Mouse (Mus musculus) hindbrain, embryonic 11.5 days (tissue): ENCODE results near the gene Slc38a4. TPM values are rescaled to one million over a fixed set of nuclear protein-coding genes. Genes with fewer than 3 reads are reported as not detected.

Experiments used
- ATAC-seq: fragments of 200-750 bp; cut with Nextera tagmentation; 2 replicates; pipeline ENCODE4 v1.8.0; 2017; ENCODE audit warnings: mild to moderate bottlenecking, moderate TSS enrichment, moderate library complexity; ENCODE audit not compliant: low FRiP score
- DNase-seq: peaks from one replicate; pipeline ENCODE4 v3.0.0-alpha.2; 2015; ENCODE audit warnings: low spot score
- H3K27ac ChIP-seq: fragments of 300-500 bp; sonication (generic); 2 replicates; pipeline ENCODE4 v1.5.1; 2014; ENCODE audit warnings: mild to moderate bottlenecking, low read depth, low read length
- H3K27me3 ChIP-seq: fragments of 300-500 bp; sonication (generic); 2 replicates; pipeline ENCODE4 v1.6.1; 2014; ENCODE audit warnings: mild to moderate bottlenecking, low read length, moderate library complexity, mixed read lengths; ENCODE audit not compliant: control insufficient read depth, insufficient read depth
- H3K36me3 ChIP-seq: fragments of 300-500 bp; sonication (generic); 2 replicates; pipeline ENCODE4 v1.6.1; 2014; ENCODE audit warnings: mild to moderate bottlenecking, low read length, moderate library complexity, mixed read lengths; ENCODE audit not compliant: control insufficient read depth, insufficient read depth
- H3K4me1 ChIP-seq: fragments of 300-500 bp; sonication (generic); replicated peaks from 2 replicates; pipeline ENCODE4 v1.6.1; 2014; ENCODE audit warnings: low read length, mixed read lengths; ENCODE audit not compliant: control insufficient read depth, insufficient read depth
- H3K4me2 ChIP-seq: fragments of 300-500 bp; sonication (generic); replicated peaks from 2 replicates; pipeline ENCODE4 v1.6.1; 2014; ENCODE audit warnings: mild to moderate bottlenecking, low read depth, low read length
- H3K4me3 ChIP-seq: fragments of 300-500 bp; sonication (generic); 2 replicates; pipeline ENCODE4 v1.5.1; 2014; ENCODE audit warnings: low read depth, low read length
- H3K9ac ChIP-seq: fragments of 300-500 bp; sonication (generic); 2 replicates; pipeline ENCODE4 v1.6.1; 2014; ENCODE audit warnings: low read depth, low read length
- H3K9me3 ChIP-seq: fragments of 300-500 bp; sonication (generic); 2 replicates; pipeline ENCODE4 v1.6.1; 2016; ENCODE audit warnings: low read length; ENCODE audit not compliant: control insufficient read depth
- WGBS: fragments of 180-500 bp; shearing (Covaris S2); extraction: QIAGEN DNeasy Blood & Tissue Kit; methylation state at CpG from one replicate; pipeline ENCODE4 v1.1.7; 2014; 5-methylcytosine and 5-hydroxymethylcytosine counted together
- polyA plus RNA-seq: library from polyadenylated mRNA; unstranded; fragments of >200 nt; fragmentation: Nextera tagmentation; extraction: Ambion mirVana; gene quantifications from 2 replicates; pipeline ENCODE4 v1.2.1, GENCODE M21; 2014

Gene Slc38a4
- 36.3 and 39.7 TPM in 2 replicates for polyA plus RNA-seq

- Histone ChIP-seq H3K4me3 (peak within 1 kb of the TSS; percentile 33), H3K4me2 (peak within 1 kb of the TSS; percentile 54), H3K4me1 (no peaks in the 10 kb centered on the region), H3K27ac (no peak within 1 kb of the TSS), H3K9ac (peak within 1 kb of the TSS; percentile 31; the same call in 1 of the 2 replicates), H3K9me3 (no peaks in the 10 kb centered on the region), H3K27me3 (no peaks in the 10 kb centered on the region), H3K36me3 (no peaks in the 10 kb centered on the region)
- peak; percentile 39 for DNase-seq
- ATAC-seq = no peak
- 41% methylated on average over 9 of the region's 9 CpGs for WGBS
Observed at GRCm38 (mm10) chr15:97055794-97056193, at the start of gene Slc38a4. Gene Slc38a4 (minus strand): TSS chr15:97055956.

GRCm38 (mm10) chr15:97104889-97105391 is 49.2 kb upstream of the Slc38a4 start:
- DNase-seq = no peak
- H3K9me3 ChIP-seq = no peaks in the 10 kb centered on the region
- H3K9ac ChIP-seq = no peak overlapping the region
- no peak overlapping the region for H3K27ac ChIP-seq
- H3K4me1 ChIP-seq = no peaks in the 10 kb centered on the region
- H3K4me2 ChIP-seq = no peak overlapping the region
- no peaks in the 10 kb centered on the region for H3K27me3 ChIP-seq
- 77% methylated on average over 3 of the region's 3 CpGs for WGBS
- ATAC-seq = no peak
- H3K4me3 ChIP-seq = no peak overlapping the region
- H3K36me3 ChIP-seq = no peaks in the 10 kb centered on the region

- Histone ChIP-seq H3K4me1 (no peaks in the 10 kb centered on the region), H3K9me3 (no peaks in the 10 kb centered on the region), H3K4me3 (no peak overlapping the region), H3K9ac (no peak overlapping the region), H3K27me3 (no peaks in the 10 kb centered on the region), H3K4me2 (no peak overlapping the region), H3K36me3 (no peaks in the 10 kb centered on the region), H3K27ac (no peak overlapping the region)
- ATAC-seq (no peak), DNase-seq (no peak)
- WGBS = 94% methylated on average over 3 of the region's 3 CpGs
Observed at GRCm38 (mm10) chr15:97104048-97104447, 48.3 kb upstream of the Slc38a4 start.

GRCm38 (mm10) chr15:97102811-97103210 is 47.1 kb upstream of the Slc38a4 start:
- no peaks in the 10 kb centered on the region for H3K36me3 ChIP-seq
- H3K9ac ChIP-seq = no peak overlapping the region
- H3K9me3 ChIP-seq = no peaks in the 10 kb centered on the region
- no peaks in the 10 kb centered on the region for H3K4me1 ChIP-seq
- H3K27ac ChIP-seq = no peak overlapping the region
- H3K27me3 ChIP-seq = no peaks in the 10 kb centered on the region
- ATAC-seq (no peak), DNase-seq (no peak)
- H3K4me3 ChIP-seq = no peak overlapping the region
- WGBS = 74% methylated on average over 10 of the region's 10 CpGs
- H3K4me2 ChIP-seq = no peak overlapping the region

- Histone ChIP-seq H3K4me1 (no peaks in the 10 kb centered on the region), H3K4me2 (no peak overlapping the region), H3K27me3 (no peaks in the 10 kb centered on the region), H3K36me3 (no peaks in the 10 kb centered on the region), H3K9ac (no peak overlapping the region), H3K27ac (no peak overlapping the region), H3K4me3 (no peak overlapping the region), H3K9me3 (no peaks in the 10 kb centered on the region)
- no peak for ATAC-seq
- 96% methylated on average over 5 of the region's 5 CpGs for WGBS
- DNase-seq = no peak
Observed at GRCm38 (mm10) chr15:97102181-97102580, 46.4 kb upstream of the Slc38a4 start.

GRCm38 (mm10) chr15:97099101-97099500 is 43.3 kb upstream of the Slc38a4 start:
- H3K27ac ChIP-seq = no peak overlapping the region
- H3K27me3 ChIP-seq = no peaks in the 10 kb centered on the region
- no peak overlapping the region for H3K4me3 ChIP-seq
- H3K9me3 ChIP-seq = no peaks in the 10 kb centered on the region
- no peak for DNase-seq
- H3K36me3 ChIP-seq = no peaks in the 10 kb centered on the region
- WGBS = 93% methylated on average over 10 of the region's 10 CpGs
- no peak overlapping the region for H3K9ac ChIP-seq
- no peak for ATAC-seq
- no peak overlapping the region for H3K4me2 ChIP-seq
- H3K4me1 ChIP-seq = no peaks in the 10 kb centered on the region

GRCm38 (mm10) chr15:97097548-97097947 is 41.8 kb upstream of the Slc38a4 start:
- no peak overlapping the region for H3K27ac ChIP-seq
- no peaks in the 10 kb centered on the region for H3K9me3 ChIP-seq
- no peak overlapping the region for H3K4me2 ChIP-seq
- no peak overlapping the region for H3K4me3 ChIP-seq
- H3K27me3 ChIP-seq = no peaks in the 10 kb centered on the region
- no peaks in the 10 kb centered on the region for H3K4me1 ChIP-seq
- no peak for DNase-seq
- no peak for ATAC-seq
- no peak overlapping the region for H3K9ac ChIP-seq
- H3K36me3 ChIP-seq = no peaks in the 10 kb centered on the region
- 82% methylated on average over 4 of the region's 4 CpGs for WGBS

GRCm38 (mm10) chr15:97089526-97089925 is 33.8 kb upstream of the Slc38a4 start:
- peak overlapping the region; percentile 26 for H3K4me2 ChIP-seq

GRCm38 (mm10) chr15:97085833-97086232 is 30.1 kb upstream of the Slc38a4 start:
- H3K9ac ChIP-seq = no peak overlapping the region
- no peaks in the 10 kb centered on the region for H3K27me3 ChIP-seq
- no peak overlapping the region for H3K4me3 ChIP-seq
- ATAC-seq (no peak), DNase-seq (peak; percentile 24)
- WGBS = 58% methylated on average over 5 of the region's 5 CpGs
- no peak overlapping the region for H3K4me2 ChIP-seq
- no peaks in the 10 kb centered on the region for H3K9me3 ChIP-seq
- H3K27ac ChIP-seq = no peak overlapping the region
- no peaks in the 10 kb centered on the region for H3K36me3 ChIP-seq
- H3K4me1 ChIP-seq = no peaks in the 10 kb centered on the region; the same call in 1 of the 2 replicates

More at GRCm38 (mm10) chr15:97089526-97089925, 33.8 kb upstream of the Slc38a4 start:
- Histone ChIP-seq H3K9ac (no peak overlapping the region), H3K9me3 (no peaks in the 10 kb centered on the region), H3K27me3 (no peaks in the 10 kb centered on the region), H3K4me1 (no peaks in the 10 kb centered on the region; the same call in 1 of the 2 replicates), H3K36me3 (no peaks in the 10 kb centered on the region), H3K4me3 (no peak overlapping the region), H3K27ac (no peak overlapping the region)
- ATAC-seq (no peak; the same call in 1 of the 2 replicates), DNase-seq (peak; percentile 51)
- WGBS = 7% methylated on average over 6 of the region's 6 CpGs
